Mouse (Mus musculus): ENCODE results near the gene Map2k6.
A peak's percentile ranks its signal among the peaks of the same experiment; 100 is the strongest.

DNA sequence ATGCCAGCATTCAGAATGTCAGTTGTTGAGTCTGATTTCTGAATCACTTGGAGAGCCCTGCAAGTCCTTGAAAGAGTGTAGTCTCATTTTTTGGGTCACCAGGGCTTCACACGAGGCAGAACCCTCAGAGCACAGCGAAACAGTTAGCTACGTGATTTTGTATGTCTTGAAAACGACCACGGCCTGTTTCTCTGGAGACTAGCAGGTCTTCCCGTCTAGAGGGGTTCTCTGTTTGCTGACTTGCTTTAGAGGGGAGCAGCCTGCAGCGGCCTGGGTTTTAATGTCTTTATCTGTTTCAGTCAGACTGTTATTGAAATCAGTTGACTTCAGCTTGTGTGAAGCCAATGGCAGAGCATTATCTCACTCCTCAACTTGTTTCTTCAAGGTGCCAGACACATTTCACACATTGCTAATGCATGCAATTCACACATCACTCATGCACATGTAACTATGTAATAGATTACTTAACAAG is 58.6 kb downstream of the Map2k6 start:
- TF ChIP-seq CTCF (IDR thresholded peaks at IDR 0.05; ENCODE audit: low read depth): no peak
- peak; percentile 94 for TF ChIP-seq EP300 (IDR thresholded peaks at IDR 0.05; ENCODE audit: low read depth)

Data from liver, postnatal 0 days (tissue).